Mouse (Mus musculus): ENCODE measurements around the gene Cntrob.
"Not testable (repeated sequence)": the region's sequence is repeated elsewhere in the genome, so short reads cannot be mapped to it uniquely, and the experiment has no call there.

Gene Cntrob

GRCm38 (mm10) chr11:69340161-69341131 lies 16.9 kb upstream of the Cntrob start, which contains the start of gene Rnf227:
Gene Rnf227 (plus strand): TSS chr11:69340461.
- peak; percentile 59 to 74 for DNase-seq

DNA sequence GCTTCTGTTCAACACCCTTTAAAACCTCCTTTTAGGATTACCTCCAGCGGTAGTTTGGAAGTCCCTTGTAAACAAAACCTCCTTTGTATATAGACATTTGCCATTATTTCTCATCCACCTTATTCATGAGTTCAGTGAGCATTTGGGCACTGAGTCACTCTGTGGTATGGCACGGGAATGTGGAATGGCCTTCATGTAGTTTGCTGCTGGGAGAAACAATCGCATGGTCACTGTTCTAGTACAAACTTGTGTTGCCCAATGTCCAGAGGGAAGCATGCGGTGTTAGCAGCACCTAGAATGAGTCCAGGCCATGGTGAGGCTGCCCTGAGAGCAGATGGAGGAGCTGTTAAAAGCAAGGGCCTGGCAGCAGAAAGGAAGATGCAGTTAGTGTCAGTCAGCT lies 11.2 kb upstream of the Cntrob start:
- no peak for DNase-seq

- no peak for DNase-seq
Observed at GRCm38 (mm10) chr11:69333922-69334321, 10.3 kb upstream of the Cntrob start.

DNA sequence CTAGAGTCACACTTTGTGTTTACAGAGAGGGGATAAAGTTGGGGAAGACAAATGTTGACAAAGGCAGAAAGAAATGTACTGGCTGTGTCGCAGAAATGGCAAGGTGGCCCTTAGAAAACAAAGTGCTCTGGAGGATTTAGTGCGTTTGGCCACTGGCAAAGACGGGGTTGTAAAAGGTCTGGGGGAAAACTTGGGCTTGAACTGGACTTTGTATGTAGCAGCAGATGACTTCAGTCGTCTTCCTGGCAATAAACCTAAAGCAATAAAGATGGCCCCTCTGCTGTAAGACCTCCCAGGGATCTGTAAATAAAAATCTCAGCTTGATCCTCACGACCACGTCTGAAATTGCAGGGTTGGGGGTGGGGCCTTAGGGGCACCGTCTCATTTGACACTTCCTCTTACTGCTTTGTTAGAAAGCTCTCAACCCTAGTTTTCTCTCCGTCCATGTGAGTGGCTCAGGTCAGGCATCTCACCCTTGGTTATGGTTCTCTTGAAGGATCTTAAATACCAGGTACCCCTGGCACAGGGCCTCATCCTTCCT lies 9.2 kb upstream of the Cntrob start:
- no peak for DNase-seq

- DNase-seq: peak; percentile 44 to 65
Observed at GRCm38 (mm10) chr11:69331929-69332405, 8.4 kb upstream of the Cntrob start.

- DNase-seq: no peak
Observed at GRCm38 (mm10) chr11:69331152-69331551, 7.6 kb upstream of the Cntrob start.

DNA sequence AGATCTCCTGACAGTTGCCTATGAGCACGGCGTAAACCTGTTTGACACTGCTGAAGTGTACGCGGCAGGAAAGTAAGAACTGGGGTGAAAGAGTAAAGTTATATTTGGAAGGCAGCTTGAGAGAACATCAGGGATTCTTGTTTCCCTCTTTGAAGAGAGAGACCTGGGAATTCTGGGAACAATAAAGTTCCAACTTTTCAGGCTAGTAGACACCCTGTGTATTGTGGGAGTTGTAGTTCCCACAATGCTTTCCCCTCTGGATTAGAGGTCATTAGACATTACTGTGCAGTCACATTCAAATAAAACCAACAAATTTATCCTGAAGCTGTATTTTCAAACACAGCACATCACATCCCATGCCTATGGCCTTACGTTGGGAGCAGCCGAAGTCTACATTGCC lies 4.9 kb upstream of the Cntrob start:
- no peak for DNase-seq

- DNase-seq: no peak
Observed at GRCm38 (mm10) chr11:69327648-69328047, 4.1 kb upstream of the Cntrob start.

DNA sequence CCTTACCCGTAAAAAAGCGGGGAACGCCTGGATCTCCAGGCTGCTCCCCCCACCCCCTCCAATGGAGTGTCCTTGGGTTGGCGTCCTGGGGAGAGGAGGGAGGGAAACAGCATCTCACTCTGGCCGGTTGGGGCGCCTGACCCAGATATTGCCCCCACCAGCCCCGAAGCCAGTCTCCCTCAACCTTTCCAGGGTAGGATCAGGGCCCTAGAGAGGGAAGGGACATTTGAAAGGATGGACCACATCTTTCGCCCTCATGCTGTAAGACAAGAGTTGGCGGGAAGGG lies 3.5 kb upstream of the Cntrob start:
- DNase-seq: no peak

DNA sequence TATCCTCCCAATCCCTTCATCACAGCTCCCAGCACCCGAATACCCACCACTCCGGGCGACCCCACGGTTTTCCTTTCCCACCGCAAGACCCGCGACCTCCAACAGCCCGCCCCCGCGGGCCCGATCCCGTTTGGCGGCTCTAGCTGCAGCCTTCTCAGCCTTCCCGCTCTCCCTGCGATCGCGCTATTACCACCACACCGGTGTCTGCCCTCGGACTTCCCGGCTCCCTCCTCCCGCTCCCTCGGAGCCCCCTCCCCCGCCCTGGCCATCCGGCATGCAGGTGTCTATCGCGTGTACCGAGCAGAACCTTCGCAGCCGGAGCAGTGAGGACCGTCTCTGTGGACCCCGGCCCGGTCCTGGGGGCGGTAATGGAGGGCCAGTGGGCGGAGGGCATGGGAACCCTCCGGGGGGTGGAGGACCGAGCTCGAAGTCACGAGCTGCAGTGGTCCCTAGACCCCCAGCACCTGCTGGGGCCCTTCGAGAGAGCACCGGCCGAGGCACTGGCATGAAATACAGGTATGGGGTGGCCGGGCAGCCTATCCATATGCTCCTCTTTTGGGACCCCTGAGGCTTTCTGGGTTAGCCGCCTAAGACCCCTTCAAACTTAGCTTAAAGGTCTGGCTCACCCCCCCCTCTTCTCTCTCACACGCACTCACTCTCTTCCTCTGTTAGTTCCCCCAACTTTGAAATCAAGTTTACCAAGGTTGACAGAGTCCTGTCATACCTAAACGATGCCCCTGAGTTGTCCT lies 3.0 kb upstream of the Cntrob start:
- no peak for DNase-seq

GRCm38 (mm10) chr11:69325628-69326407 lies 2.2 kb upstream of the Cntrob start, which contains the start of gene Kcnab3:
Gene Kcnab3 (plus strand): TSS chr11:69326258.
- peak; percentile 76 to 81 for DNase-seq

- DNase-seq: no peak
Observed at GRCm38 (mm10) chr11:69324749-69325148, 1.2 kb upstream of the Cntrob start.

GRCm38 (mm10) chr11:69322693-69323471 lies 693 bp downstream of the Cntrob start:
- DNase-seq: no peak

GRCm38 (mm10) chr11:69322010-69322409 lies 1.6 kb downstream of the Cntrob start:
- DNase-seq: no peak

- DNase-seq: no peak
Observed at GRCm38 (mm10) chr11:69321580-69321979, 2.0 kb downstream of the Cntrob start.

- not testable (repeated sequence) for DNase-seq
Observed at GRCm38 (mm10) chr11:69318000-69318399, 5.6 kb downstream of the Cntrob start.

GRCm38 (mm10) chr11:69316361-69316760 lies 7.2 kb downstream of the Cntrob start:
- no peak for DNase-seq

DNA sequence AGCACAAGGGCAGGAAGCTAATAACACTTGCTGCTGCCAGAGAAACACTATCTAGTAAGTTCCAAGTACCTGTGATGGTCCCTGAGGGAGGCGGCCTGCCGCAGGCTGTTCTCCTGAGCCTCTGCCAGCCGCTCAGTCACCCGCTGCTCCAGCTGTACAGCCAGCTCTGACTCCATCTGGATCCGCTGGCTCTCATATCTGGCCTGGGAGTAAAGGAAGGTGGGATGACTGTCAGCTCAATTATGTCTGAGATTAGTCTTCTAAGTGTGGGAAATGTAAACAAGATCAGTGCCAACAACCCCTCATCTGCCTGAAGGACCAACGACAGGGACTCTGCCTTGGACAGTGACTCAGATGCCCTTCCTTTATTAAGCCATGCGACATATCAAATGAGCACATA lies 12.3 kb downstream of the Cntrob start:
- no peak for DNase-seq

DNA sequence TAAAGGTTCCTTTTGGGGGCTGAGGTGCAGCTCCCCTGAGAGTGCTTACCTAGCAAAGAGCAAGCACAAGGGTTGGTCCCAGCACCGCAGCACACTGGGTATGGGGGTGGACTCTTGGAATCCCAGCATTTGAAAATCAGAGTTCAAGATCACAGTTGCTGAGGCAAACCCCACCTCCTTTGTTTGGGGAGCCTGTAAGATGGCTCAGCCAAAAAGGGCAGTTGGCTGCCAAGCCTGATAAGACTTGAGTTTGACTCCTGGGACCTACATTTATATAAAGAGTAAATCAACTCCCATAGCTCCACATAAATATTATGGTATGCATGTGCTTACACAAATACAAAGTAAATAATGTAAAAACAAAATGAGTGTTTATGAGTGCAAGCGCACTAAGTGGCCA lies 17.5 kb downstream of the Cntrob start:
- DNase-seq: no peak

DNA sequence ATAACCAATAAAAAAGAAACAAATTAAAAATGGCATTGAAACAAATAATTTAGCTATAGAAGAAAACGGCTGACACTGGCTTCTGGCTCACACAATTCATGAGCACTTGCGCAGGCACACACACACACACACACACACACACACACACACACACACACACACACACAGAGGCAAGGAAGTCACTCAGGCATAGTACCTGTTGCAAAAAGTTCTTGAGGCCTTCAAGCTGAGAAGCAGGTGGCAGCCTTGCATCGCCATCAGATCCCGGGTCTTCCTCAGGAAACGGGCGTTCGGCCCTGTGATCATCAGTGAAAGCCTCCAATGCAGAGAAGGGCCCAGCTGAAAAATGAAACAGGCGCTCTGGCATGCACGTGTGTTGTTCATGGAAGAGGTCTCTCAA lies 18.3 kb downstream of the Cntrob start:
- peak; percentile 47 to 59 for DNase-seq

- DNase-seq: no peak
Observed at GRCm38 (mm10) chr11:69302817-69303216, 20.8 kb downstream of the Cntrob start.

DNA sequence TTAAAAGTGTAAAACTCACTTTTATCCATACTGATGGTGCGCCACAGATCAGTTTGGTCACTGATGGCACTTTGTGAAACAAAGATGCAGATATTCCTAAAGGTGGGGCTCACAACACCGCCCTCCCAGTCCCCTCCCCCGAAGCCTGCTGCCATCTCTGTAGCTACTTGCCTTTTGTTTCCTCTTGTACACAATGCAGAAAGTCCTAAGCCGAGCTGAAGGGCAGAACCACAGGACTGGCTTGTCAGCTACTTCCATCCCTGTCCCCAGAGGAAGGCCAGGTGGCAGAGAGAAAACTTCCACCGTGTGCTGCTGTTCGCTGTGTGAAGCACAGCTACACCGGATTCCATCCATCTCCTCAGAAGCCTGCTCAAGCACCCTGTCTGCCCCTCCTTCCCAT lies 25.3 kb downstream of the Cntrob start:
- no peak for DNase-seq
